Mouse (Mus musculus): Measurements from ENCODE around the gene Syp. TPM values are rescaled to one million over a fixed set of nuclear protein-coding genes. Genes with fewer than 3 reads are reported as not detected.

The Syp gene
- total RNA-seq, 2 experiments from 2014 or later = 2,020 to 2,211 TPM

- intact Hi-C loops (cut with DNase I) = no loop called here
Observed at GRCm38 (mm10) chrX:7658785-7659589, 20.7 kb downstream of the Syp start.

GRCm38 (mm10) chrX:7661086-7661485 lies 22.8 kb downstream of the Syp start:
- intact Hi-C loops (cut with DNase I) = no loop called here
- DNase-seq (ENCODE audit: low spot score in 2 of 2) = no peak

More at GRCm38 (mm10) chrX:7658785-7659589, 20.7 kb downstream of the Syp start:
- no peak for DNase-seq (ENCODE audit: low spot score in 2 of 2)

GRCm38 (mm10) chrX:7662936-7663335 lies 24.7 kb downstream of the Syp start:
- no peak for DNase-seq (ENCODE audit: low spot score in 2 of 2)
- intact Hi-C loops (cut with DNase I) = no loop called here

- intact Hi-C loops (cut with DNase I) = no loop called here
- no peak for DNase-seq (ENCODE audit: low spot score in 2 of 2)
Observed at GRCm38 (mm10) chrX:7664791-7665190, 26.5 kb downstream of the Syp start.

- intact Hi-C loops (cut with DNase I) = no loop called here
- DNase-seq (ENCODE audit: low spot score in 2 of 2) = no peak
Observed at GRCm38 (mm10) chrX:7665739-7666502, 27.6 kb downstream of the Syp start.

GRCm38 (mm10) chrX:7670390-7670881 lies 32.2 kb downstream of the Syp start:
- intact Hi-C loops (cut with DNase I) = loop anchor here (10.0 kb wide), 1 partner anchor 356 kb away; the partner anchor contains the start of gene Clcn5
- peak in 1 of 2 experiments; percentile 26 for DNase-seq (ENCODE audit: low spot score in 2 of 2)

- no peak for DNase-seq (ENCODE audit: low spot score in 2 of 2)
- intact Hi-C loops (cut with DNase I) = loop anchor here (10.0 kb wide), 1 partner anchor 356 kb away; the partner anchor contains the start of gene Clcn5
Observed at GRCm38 (mm10) chrX:7670921-7671623, 32.8 kb downstream of the Syp start, which contains the start of gene Plp2. Plp2 (minus strand) TSS chrX:7671390.

- DNase-seq (ENCODE audit: low spot score in 2 of 2) = no peak
- intact Hi-C loops (cut with DNase I) = loop anchor here (10.0 kb wide), 1 partner anchor 358 kb away; the partner anchor contains the start of gene Clcn5
Observed at GRCm38 (mm10) chrX:7672739-7673138, 34.5 kb downstream of the Syp start.

- no peak for DNase-seq (ENCODE audit: low spot score in 2 of 2)
- intact Hi-C loops (cut with DNase I) = loop anchor here (10.0 kb wide), 1 partner anchor 359 kb away; the partner anchor contains the start of gene Clcn5
Observed at GRCm38 (mm10) chrX:7673578-7674281, 35.5 kb downstream of the Syp start.

- intact Hi-C loops (cut with DNase I) = loop anchor here (10.0 kb wide), 1 partner anchor 360 kb away; the partner anchor contains the start of gene Clcn5
- DNase-seq (ENCODE audit: low spot score in 2 of 2) = no peak
Observed at GRCm38 (mm10) chrX:7674284-7675000, 36.2 kb downstream of the Syp start.

- intact Hi-C loops (cut with DNase I) = loop anchor here (10.0 kb wide), 1 partner anchor 360 kb away; the partner anchor contains the start of gene Clcn5
- no peak for DNase-seq (ENCODE audit: low spot score in 2 of 2)
Observed at GRCm38 (mm10) chrX:7675001-7675380, 36.7 kb downstream of the Syp start.

GRCm38 (mm10) chrX:7678986-7679385 lies 40.7 kb downstream of the Syp start:
- DNase-seq (ENCODE audit: low spot score in 2 of 2) = no peak
- intact Hi-C loops (cut with DNase I) = loop anchor here (10.0 kb wide), 1 partner anchor 364 kb away; the partner anchor contains the start of gene Clcn5

- intact Hi-C loops (cut with DNase I) = loop anchor here (10.0 kb wide), 1 partner anchor 365 kb away; the partner anchor contains the start of gene Clcn5
- peak; percentile 80 to 86 for DNase-seq (ENCODE audit: low spot score in 2 of 2)
Observed at GRCm38 (mm10) chrX:7679405-7680056, 41.3 kb downstream of the Syp start.

- no peak for DNase-seq (ENCODE audit: low spot score in 2 of 2)
Observed at GRCm38 (mm10) chrX:7680057-7680412, 41.8 kb downstream of the Syp start.

GRCm38 (mm10) chrX:7680864-7681263 lies 42.6 kb downstream of the Syp start, which contains the start of gene Magix:
Magix (minus strand) TSS chrX:7681251.
- intact Hi-C loops (cut with DNase I) = no loop called here
- DNase-seq (ENCODE audit: low spot score in 2 of 2) = no peak

More at GRCm38 (mm10) chrX:7680057-7680412, 41.8 kb downstream of the Syp start:
- intact Hi-C loops (cut with DNase I) = no loop called here

GRCm38 (mm10) chrX:7688321-7688720 lies 50.0 kb downstream of the Syp start:
- intact Hi-C loops (cut with DNase I) = no loop called here
- DNase-seq (ENCODE audit: low spot score in 2 of 2) = no peak

GRCm38 (mm10) chrX:7690486-7690885 lies 52.2 kb downstream of the Syp start:
- no peak for DNase-seq (ENCODE audit: low spot score in 2 of 2)
- intact Hi-C loops (cut with DNase I) = no loop called here

- DNase-seq (ENCODE audit: low spot score in 2 of 2) = no peak
- intact Hi-C loops (cut with DNase I) = no loop called here
Observed at GRCm38 (mm10) chrX:7692862-7693261, 54.6 kb downstream of the Syp start.

Data from left cerebral cortex, postnatal 25 days (tissue).